Mouse (Mus musculus) intestine, postnatal 0 days (tissue): ENCODE measurements around the gene Micall1. TPM values are rescaled to one million over a fixed set of nuclear protein-coding genes. Genes with fewer than 3 reads are reported as not detected.

Source experiments
- ATAC-seq: fragments of 200-750 bp; cut with Nextera tagmentation; 2 replicates; pipeline ENCODE4 v1.8.0; 2017; ENCODE audit warnings: mild to moderate bottlenecking, moderate TSS enrichment, moderate library complexity
- H3K27ac ChIP-seq: fragments of 300-500 bp; sonication (generic); 2 replicates; pipeline ENCODE4 v1.5.1; 2014; ENCODE audit warnings: mild to moderate bottlenecking, low read depth, low read length, moderate library complexity
- H3K27me3 ChIP-seq: fragments of 300-500 bp; sonication (generic); replicated peaks from 2 replicates; pipeline ENCODE4 v1.6.1; 2014; ENCODE audit warnings: low read length, mixed read lengths; ENCODE audit not compliant: control insufficient read depth, insufficient read depth
- H3K36me3 ChIP-seq: fragments of 300-500 bp; sonication (generic); 2 replicates; pipeline ENCODE4 v1.6.1; 2014; ENCODE audit warnings: mild to moderate bottlenecking, moderate library complexity; ENCODE audit not compliant: control insufficient read depth, insufficient read depth
- H3K4me1 ChIP-seq: fragments of 300-500 bp; sonication (generic); replicated peaks from 2 replicates; pipeline ENCODE4 v1.6.1; 2014; ENCODE audit warnings: antibody characterized with exemption, low read length, mixed read lengths; ENCODE audit not compliant: control insufficient read depth, insufficient read depth
- H3K4me2 ChIP-seq: fragments of 300-500 bp; sonication (generic); replicated peaks from 2 replicates; pipeline ENCODE4 v1.6.1; 2014; ENCODE audit warnings: low read depth, mild to moderate bottlenecking, moderate library complexity
- H3K4me3 ChIP-seq: fragments of 300-500 bp; sonication (generic); 2 replicates; pipeline ENCODE4 v1.5.1; 2014; ENCODE audit warnings: low read depth, low read length
- H3K9ac ChIP-seq: fragments of 300-500 bp; sonication (generic); 2 replicates; pipeline ENCODE4 v1.6.1; 2014; ENCODE audit warnings: mild to moderate bottlenecking, low read depth, low read length
- H3K9me3 ChIP-seq: fragments of 300-500 bp; sonication (generic); 2 replicates; pipeline ENCODE4 v1.6.1; 2016; ENCODE audit warnings: mixed run types; ENCODE audit not compliant: control insufficient read depth
- CTCF ChIP-seq: sonication (generic); IDR thresholded peaks from 2 replicates; pipeline ENCODE4 v1.5.1; 2016; ENCODE audit warnings: low read depth, mild to moderate bottlenecking, control low read depth, antibody characterized with exemption, moderate library complexity
- WGBS: fragments of 180-500 bp; shearing (Covaris S2); extraction: QIAGEN DNeasy Blood & Tissue Kit; methylation state at CpG from one replicate; pipeline ENCODE4 v1.1.7; 2014; 5-methylcytosine and 5-hydroxymethylcytosine counted together
- polyA plus RNA-seq: library from polyadenylated mRNA; unstranded; fragments of >200 nt; fragmentation: Nextera tagmentation; extraction: Ambion mirVana; gene quantifications from 2 replicates; pipeline ENCODE4 v1.2.1, GENCODE M21; 2015

The Micall1 gene
- polyA plus RNA-seq, 1 experiment from 2014 or later: 3.7 TPM

GRCm38 (mm10) chr15:79131442-79131841, 22.7 kb downstream of the Micall1 start:
- WGBS: 67% methylated on average over 7 of the region's 7 CpGs
- ATAC-seq: no peak
- Histone ChIP-seq H3K4me3 (no peak overlapping the region), H3K4me1 (no peaks in the 10 kb centered on the region), H3K9me3 (no peaks in the 10 kb centered on the region), H3K36me3 (peaks cover 66% of the 10 kb centered on the region), H3K4me2 (no peak overlapping the region), H3K27ac (no peak overlapping the region), H3K27me3 (no peaks in the 10 kb centered on the region), H3K9ac (no peak overlapping the region)
- no peak for TF ChIP-seq CTCF

DNA sequence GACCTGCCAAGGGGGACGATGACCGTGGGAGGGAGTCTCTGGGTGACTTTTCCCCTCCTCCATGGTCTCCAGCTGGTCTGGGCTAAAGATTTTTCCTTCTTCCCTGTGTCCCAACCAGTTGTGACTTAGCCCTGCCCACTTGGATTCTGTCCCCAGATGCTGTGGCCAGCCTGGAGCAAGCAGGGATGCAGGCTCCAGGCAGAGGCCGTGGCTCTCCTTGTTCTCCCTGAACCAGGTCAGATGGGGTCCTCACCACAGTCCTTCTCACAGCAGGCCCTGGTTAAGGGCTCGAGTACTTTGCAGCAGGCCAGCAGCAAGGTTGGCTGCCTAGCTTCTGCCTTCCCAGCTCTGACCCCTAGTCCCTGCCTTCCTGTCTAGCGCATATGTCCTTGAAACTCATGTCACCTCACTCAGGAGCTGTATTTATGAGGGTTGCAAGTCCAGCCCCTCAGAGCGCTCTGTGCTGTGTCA, 24.5 kb downstream of the Micall1 start:
- H3K4me2 ChIP-seq: no peak overlapping the region
- H3K4me1 ChIP-seq: no peaks in the 10 kb centered on the region
- no peaks in the 10 kb centered on the region for H3K27me3 ChIP-seq
- H3K9ac ChIP-seq: no peak overlapping the region
- no peak overlapping the region for H3K4me3 ChIP-seq
- no peak for TF ChIP-seq CTCF
- no peak overlapping the region for H3K27ac ChIP-seq
- H3K9me3 ChIP-seq: no peaks in the 10 kb centered on the region
- no peak for ATAC-seq
- 77% methylated on average over 6 of the region's 6 CpGs for whole genome bisulfite sequencing
- peaks cover 48% of the 10 kb centered on the region for H3K36me3 ChIP-seq

DNA sequence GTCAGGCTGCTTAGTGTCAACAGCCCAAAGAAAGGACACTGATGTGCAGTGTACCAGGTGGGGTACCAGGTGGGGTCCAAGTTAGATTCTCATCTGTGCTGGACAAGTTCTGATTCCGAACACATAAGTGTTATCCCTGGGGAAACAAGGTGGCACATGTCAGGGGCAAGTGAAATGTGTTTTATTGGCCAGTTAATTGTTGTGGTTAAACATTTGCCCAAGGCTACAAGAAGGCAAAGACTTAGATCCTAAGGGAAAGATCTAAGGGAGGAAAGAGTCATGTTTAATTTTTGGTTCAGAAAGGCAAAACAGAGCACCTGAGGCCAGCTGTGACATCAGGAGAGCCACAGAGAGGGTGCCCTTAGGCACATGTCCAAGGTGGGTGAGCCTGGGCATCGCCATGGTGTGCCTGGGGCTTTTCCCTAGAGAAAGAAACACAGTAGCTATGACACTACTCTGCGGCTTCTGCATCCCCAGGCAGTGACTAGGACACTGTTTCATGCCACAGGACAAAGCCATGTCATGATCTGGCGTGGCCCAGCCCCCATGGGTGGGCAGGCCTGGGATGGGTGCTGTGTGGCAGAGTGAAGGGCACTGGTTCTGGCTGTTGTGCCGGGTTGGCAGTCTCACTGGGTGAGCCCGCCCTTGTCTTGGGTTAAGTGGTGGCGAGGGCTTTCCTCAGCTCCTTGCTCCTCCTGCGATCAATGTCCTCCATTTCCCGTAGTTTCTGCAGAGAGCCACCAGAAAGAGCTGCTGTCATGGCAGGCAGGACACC, 26.0 kb downstream of the Micall1 start:
- Histone ChIP-seq H3K4me2 (no peak overlapping the region), H3K9me3 (no peaks in the 10 kb centered on the region), H3K27ac (no peak overlapping the region), H3K36me3 (peaks cover 40% of the 10 kb centered on the region), H3K4me1 (no peaks in the 10 kb centered on the region), H3K4me3 (no peak overlapping the region), H3K9ac (no peak overlapping the region), H3K27me3 (no peaks in the 10 kb centered on the region)
- WGBS: 85% methylated on average over 9 of the region's 9 CpGs
- no peak for TF ChIP-seq CTCF
- no peak for ATAC-seq

DNA sequence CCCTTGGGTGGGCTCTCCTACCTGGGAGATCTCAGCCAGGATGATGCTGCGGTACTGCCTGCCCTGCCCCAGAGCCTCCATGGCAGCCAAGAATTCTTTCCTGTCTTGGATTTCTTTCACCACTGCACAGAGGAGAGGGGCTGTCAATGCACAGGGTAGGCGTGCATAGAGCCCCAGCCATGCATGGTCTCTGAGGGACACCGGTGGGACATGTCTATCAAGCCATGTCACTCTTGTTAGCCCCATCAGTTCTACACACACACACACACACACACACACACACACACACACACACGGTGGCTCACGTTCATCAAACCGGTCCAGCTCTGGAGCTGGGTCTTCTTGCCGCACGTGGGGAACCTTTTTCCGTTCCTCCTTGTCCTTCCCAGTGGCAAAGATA, 26.6 kb downstream of the Micall1 start:
- no peak for TF ChIP-seq CTCF
- Histone ChIP-seq H3K4me3 (no peak overlapping the region), H3K9ac (no peak overlapping the region), H3K27me3 (no peaks in the 10 kb centered on the region), H3K4me1 (no peaks in the 10 kb centered on the region), H3K9me3 (no peaks in the 10 kb centered on the region), H3K4me2 (no peak overlapping the region), H3K27ac (no peak overlapping the region), H3K36me3 (peaks cover 33% of the 10 kb centered on the region)
- no peak for ATAC-seq
- 73% methylated on average over 9 of the region's 9 CpGs for WGBS

DNA sequence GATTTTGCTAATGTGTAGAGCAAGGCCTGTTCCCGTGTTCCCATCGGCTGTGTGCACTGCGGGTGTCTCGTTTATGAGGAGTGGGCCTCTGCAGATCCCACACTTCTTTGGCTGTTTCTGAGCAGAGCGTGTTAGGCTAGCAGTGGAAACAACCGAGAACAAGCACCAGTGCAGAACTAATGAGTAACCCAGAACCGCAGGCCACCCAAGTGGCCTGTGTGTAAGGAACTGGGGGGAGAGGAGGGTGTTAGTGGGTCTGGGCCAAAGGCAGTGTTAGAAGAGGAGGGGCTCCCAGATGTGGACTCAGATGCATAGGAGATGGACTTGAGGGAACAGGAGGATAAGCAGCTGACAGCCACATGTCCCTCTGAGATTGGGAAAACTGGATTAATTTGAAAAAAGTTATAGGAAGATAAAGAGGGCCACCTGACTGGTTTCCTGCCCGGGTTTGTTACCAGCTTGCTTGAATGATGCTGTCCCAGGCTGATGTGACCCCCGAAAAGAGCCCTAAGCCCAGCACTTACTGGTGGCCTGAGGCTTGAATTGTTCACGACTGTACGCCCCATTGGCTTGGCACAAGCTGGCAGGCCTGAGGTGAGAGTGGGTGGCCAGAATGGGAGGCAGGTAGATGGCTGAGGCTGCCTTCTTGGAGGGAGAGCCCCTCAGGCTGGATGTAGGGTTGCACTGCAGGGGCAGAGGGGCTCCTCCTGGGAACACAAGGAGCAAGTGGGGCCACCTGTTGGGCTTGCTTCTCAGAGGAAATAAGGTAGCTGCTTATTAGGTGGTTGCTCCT, 27.3 kb downstream of the Micall1 start:
- Histone ChIP-seq H3K27ac (no peak overlapping the region), H3K9me3 (no peaks in the 10 kb centered on the region), H3K4me3 (no peak overlapping the region), H3K9ac (no peak overlapping the region), H3K4me2 (no peak overlapping the region), H3K27me3 (no peaks in the 10 kb centered on the region), H3K4me1 (0 out of 2 replicates have a peak, but pooled peaks cover 3% of the 10 kb centered on the region), H3K36me3 (peaks cover 27% of the 10 kb centered on the region)
- no peak for TF ChIP-seq CTCF
- WGBS: 70% methylated on average over 11 of the region's 11 CpGs
- no peak for ATAC-seq

GRCm38 (mm10) chr15:79139640-79140039, 30.9 kb downstream of the Micall1 start:
- WGBS: 57% methylated on average over 10 of the region's 10 CpGs
- H3K9ac ChIP-seq: no peak overlapping the region
- H3K36me3 ChIP-seq: peaks cover 7% of the 10 kb centered on the region
- no peaks in the 10 kb centered on the region for H3K27me3 ChIP-seq
- peak; percentile 75 for TF ChIP-seq CTCF
- H3K27ac ChIP-seq: no peak overlapping the region
- H3K9me3 ChIP-seq: no peaks in the 10 kb centered on the region
- no peak overlapping the region for H3K4me3 ChIP-seq
- H3K4me1 ChIP-seq: 0 out of 2 replicates have a peak, but pooled peaks cover 3% of the 10 kb centered on the region
- ATAC-seq: no peak
- H3K4me2 ChIP-seq: no peak overlapping the region
